Mouse (Mus musculus) liver, embryonic 16.5 days (tissue): ENCODE data around the gene Psen1. TPM values are rescaled to one million over a fixed set of nuclear protein-coding genes. Genes with fewer than 3 reads are reported as not detected.
A peak's percentile ranks its signal among the peaks of the same experiment; 100 is the strongest.

Experiments used
- ATAC-seq: fragments of 200-750 bp; cut with Nextera tagmentation; 2 replicates; pipeline ENCODE4 v1.8.0; 2017; ENCODE audit warnings: low read depth, mild to moderate bottlenecking, moderate number of reproducible peaks, moderate library complexity
- H3K27ac ChIP-seq: fragments of 300-500 bp; sonication (generic); 2 replicates; pipeline ENCODE4 v1.5.1; 2014; ENCODE audit warnings: mild to moderate bottlenecking, low read length
- H3K27me3 ChIP-seq: fragments of 300-500 bp; sonication (generic); 2 replicates; pipeline ENCODE4 v1.6.1; 2014; ENCODE audit warnings: low read depth, low read length, mixed read lengths; ENCODE audit not compliant: control insufficient read depth, insufficient read depth
- H3K36me3 ChIP-seq: fragments of 300-500 bp; sonication (generic); 2 replicates; pipeline ENCODE4 v1.6.1; 2014; ENCODE audit warnings: mild to moderate bottlenecking; ENCODE audit not compliant: control insufficient read depth, insufficient read depth
- H3K4me1 ChIP-seq: fragments of 300-500 bp; sonication (generic); 2 replicates; pipeline ENCODE4 v1.6.1; 2014; ENCODE audit warnings: low read depth, low read length, mixed read lengths; ENCODE audit not compliant: control insufficient read depth
- H3K4me2 ChIP-seq: fragments of 300-500 bp; sonication (generic); 2 replicates; pipeline ENCODE4 v1.6.1; 2014; ENCODE audit warnings: low read depth, low read length, mixed read lengths
- H3K4me3 ChIP-seq: fragments of 300-500 bp; sonication (generic); 2 replicates; pipeline ENCODE4 v1.5.1; 2014; ENCODE audit warnings: low read depth, mild to moderate bottlenecking, low read length
- H3K9ac ChIP-seq: fragments of 300-500 bp; sonication (generic); 2 replicates; pipeline ENCODE4 v1.6.1; 2014; ENCODE audit warnings: low read depth, low read length
- H3K9me3 ChIP-seq: fragments of 300-500 bp; sonication (generic); replicated peaks from 2 replicates; pipeline ENCODE4 v1.6.1; 2016; ENCODE audit warnings: low read length; ENCODE audit not compliant: control insufficient read depth
- WGBS: fragments of 180-500 bp; shearing (Covaris S2); extraction: QIAGEN DNeasy Blood & Tissue Kit; methylation state at CpG from one replicate; pipeline ENCODE4 v1.1.7; 2014; ENCODE audit not compliant: insufficient replicate concordance; 5-methylcytosine and 5-hydroxymethylcytosine counted together
- polyA plus RNA-seq: library from polyadenylated mRNA; unstranded; fragments of >200 nt; fragmentation: Nextera tagmentation; extraction: Ambion mirVana; gene quantifications from 2 replicates; pipeline ENCODE4 v1.2.1, GENCODE M21; 2015

Psen1 gene
- polyA plus RNA-seq, 1 experiment from 2014 or later, result 22.5 TPM

- 9% methylated on average over 14 of the region's 14 CpGs for WGBS
- peak overlapping the region; percentile 37 for H3K9ac ChIP-seq
- no peak for ATAC-seq
These were observed 76.1 kb downstream of the Psen1 start for GRCm38 (mm10) chr12:83764044-83764365.

GRCm38 (mm10) chr12:83764519-83764918, 76.6 kb downstream of the Psen1 start:
- Histone ChIP-seq H3K27ac (no peak overlapping the region), H3K9me3 (no peaks in the 10 kb centered on the region), H3K4me2 (peak overlapping the region; percentile 57), H3K4me3 (peak overlapping the region; percentile 48; the same call in 1 of the 2 replicates), H3K9ac (no peak overlapping the region), H3K4me1 (peaks cover 6% of the 10 kb centered on the region), H3K27me3 (peaks cover 22% of the 10 kb centered on the region), H3K36me3 (no peaks in the 10 kb centered on the region)
- no peak for ATAC-seq
- WGBS, result 56% methylated on average over 10 of the region's 10 CpGs

More at GRCm38 (mm10) chr12:83764044-83764365, 76.1 kb downstream of the Psen1 start:
- Histone ChIP-seq H3K27me3 (peaks cover 22% of the 10 kb centered on the region), H3K4me3 (peak overlapping the region; percentile 48), H3K36me3 (no peaks in the 10 kb centered on the region), H3K4me2 (peak overlapping the region; percentile 57), H3K27ac (peak overlapping the region; percentile 37; the same call in 1 of the 2 replicates), H3K4me1 (peaks cover 6% of the 10 kb centered on the region), H3K9me3 (no peaks in the 10 kb centered on the region)

GRCm38 (mm10) chr12:83765965-83766603, 78.1 kb downstream of the Psen1 start:
- WGBS, result 62% methylated on average over 13 of the region's 13 CpGs
- Histone ChIP-seq H3K9ac (no peak overlapping the region), H3K4me2 (no peak overlapping the region), H3K36me3 (no peaks in the 10 kb centered on the region), H3K27me3 (peaks cover 22% of the 10 kb centered on the region), H3K4me1 (peaks cover 6% of the 10 kb centered on the region), H3K9me3 (no peaks in the 10 kb centered on the region), H3K27ac (no peak overlapping the region), H3K4me3 (no peak overlapping the region)
- ATAC-seq, result no peak

GRCm38 (mm10) chr12:83767833-83768232, 79.9 kb downstream of the Psen1 start:
- Histone ChIP-seq H3K4me3 (no peak overlapping the region), H3K4me1 (peaks cover 6% of the 10 kb centered on the region), H3K36me3 (no peaks in the 10 kb centered on the region), H3K9me3 (no peaks in the 10 kb centered on the region), H3K9ac (no peak overlapping the region), H3K4me2 (no peak overlapping the region), H3K27me3 (peaks cover 21% of the 10 kb centered on the region), H3K27ac (no peak overlapping the region)
- WGBS, result 53% methylated on average over 9 of the region's 9 CpGs
- no peak; the same call in 1 of the 2 replicates for ATAC-seq

- Histone ChIP-seq H3K9me3 (no peaks in the 10 kb centered on the region), H3K4me1 (peaks cover 3% of the 10 kb centered on the region), H3K27me3 (peaks cover 16% of the 10 kb centered on the region), H3K36me3 (no peaks in the 10 kb centered on the region), H3K9ac (no peak overlapping the region), H3K4me2 (no peak overlapping the region), H3K4me3 (no peak overlapping the region), H3K27ac (no peak overlapping the region)
- WGBS, result 54% methylated on average over 14 of the region's 14 CpGs
- no peak for ATAC-seq
These were observed 80.4 kb downstream of the Psen1 start for GRCm38 (mm10) chr12:83768235-83768899.

GRCm38 (mm10) chr12:83770418-83771256, 82.7 kb downstream of the Psen1 start:
- peaks cover 3% of the 10 kb centered on the region for H3K27me3 ChIP-seq
- H3K4me1 ChIP-seq, result no peaks in the 10 kb centered on the region; the same call in none of the 2 replicates
- 8% methylated on average over 25 of the region's 25 CpGs for WGBS
- no peaks in the 10 kb centered on the region for H3K36me3 ChIP-seq
- H3K9ac ChIP-seq, result no peak overlapping the region
- H3K27ac ChIP-seq, result no peak overlapping the region
- H3K9me3 ChIP-seq, result no peaks in the 10 kb centered on the region
- no peak overlapping the region for H3K4me2 ChIP-seq
- no peak overlapping the region for H3K4me3 ChIP-seq
- ATAC-seq, result no peak

GRCm38 (mm10) chr12:83775621-83776020, 87.7 kb downstream of the Psen1 start:
- Histone ChIP-seq H3K4me1 (no peaks in the 10 kb centered on the region), H3K4me2 (no peak overlapping the region), H3K4me3 (no peak overlapping the region), H3K27me3 (peaks cover 3% of the 10 kb centered on the region; the same call in 1 of the 2 replicates), H3K27ac (no peak overlapping the region), H3K9ac (no peak overlapping the region), H3K9me3 (no peaks in the 10 kb centered on the region), H3K36me3 (no peaks in the 10 kb centered on the region)
- WGBS, result 72% methylated on average over 12 of the region's 12 CpGs
- no peak for ATAC-seq

- H3K9ac ChIP-seq, result no peak overlapping the region
- no peaks in the 10 kb centered on the region for H3K9me3 ChIP-seq
- H3K4me2 ChIP-seq, result no peak overlapping the region
- WGBS, result 63% methylated on average over 7 of the region's 7 CpGs
- no peaks in the 10 kb centered on the region for H3K36me3 ChIP-seq
- no peak for ATAC-seq
- no peak overlapping the region for H3K4me3 ChIP-seq
- H3K4me1 ChIP-seq, result no peaks in the 10 kb centered on the region
- H3K27ac ChIP-seq, result no peak overlapping the region
- H3K27me3 ChIP-seq, result peaks cover 2% of the 10 kb centered on the region; the same call in 1 of the 2 replicates
These were observed 88.8 kb downstream of the Psen1 start for GRCm38 (mm10) chr12:83776766-83777165.
